Mouse (Mus musculus) liver, embryonic 13.5 days (tissue): ENCODE data around the gene Ddrgk1. TPM values are rescaled to one million over a fixed set of nuclear protein-coding genes. Genes with fewer than 3 reads are reported as not detected.
"Not testable (repeated sequence)": the region's sequence is repeated elsewhere in the genome, so short reads cannot be mapped to it uniquely, and the experiment has no call there.

Experiments
- ATAC-seq: fragments of 200-750 bp; cut with Nextera tagmentation; 2 replicates; pipeline ENCODE4 v1.8.0; 2017; ENCODE audit warnings: low read depth, mild to moderate bottlenecking, moderate number of reproducible peaks, moderate library complexity
- DNase-seq: peaks from one replicate; pipeline ENCODE4 v3.0.0; 2022
- H3K27ac ChIP-seq: fragments of 300-500 bp; sonication (generic); 2 replicates; pipeline ENCODE4 v1.5.1; 2015; ENCODE audit warnings: moderate library complexity, mild to moderate bottlenecking, inconsistent platforms
- H3K27me3 ChIP-seq: fragments of 300-500 bp; sonication (generic); 2 replicates; pipeline ENCODE4 v1.6.1; 2015; ENCODE audit warnings: mild to moderate bottlenecking, inconsistent platforms
- H3K36me3 ChIP-seq: fragments of 300-500 bp; sonication (generic); 2 replicates; pipeline ENCODE4 v1.6.1; 2015; ENCODE audit warnings: mild to moderate bottlenecking, inconsistent platforms
- H3K4me1 ChIP-seq: fragments of 300-500 bp; sonication (generic); replicated peaks from 2 replicates; pipeline ENCODE4 v1.6.1; 2015; ENCODE audit warnings: inconsistent platforms
- H3K4me2 ChIP-seq: fragments of 300-500 bp; sonication (generic); 2 replicates; pipeline ENCODE4 v1.6.1; 2015; ENCODE audit warnings: inconsistent platforms, mild to moderate bottlenecking, moderate library complexity
- H3K4me3 ChIP-seq: fragments of 300-500 bp; sonication (generic); replicated peaks from 2 replicates; pipeline ENCODE4 v1.5.1; 2015; ENCODE audit warnings: mild to moderate bottlenecking, inconsistent platforms
- H3K9ac ChIP-seq: fragments of 300-500 bp; sonication (generic); 2 replicates; pipeline ENCODE4 v1.6.1; 2015; ENCODE audit warnings: mild to moderate bottlenecking, inconsistent platforms
- H3K9me3 ChIP-seq: fragments of 300-500 bp; sonication (generic); replicated peaks from 2 replicates; pipeline ENCODE4 v1.6.1; 2016; ENCODE audit warnings: inconsistent platforms
- WGBS: fragments of 180-500 bp; shearing (Covaris S2); methylation state at CpG from one replicate; pipeline ENCODE4 v1.1.7; 2015; ENCODE audit not compliant: insufficient replicate concordance; 5-methylcytosine and 5-hydroxymethylcytosine counted together
- polyA plus RNA-seq: library from polyadenylated mRNA; unstranded; fragments of >200 nt; fragmentation: Nextera tagmentation; extraction: Ambion mirVana; gene quantifications from 2 replicates; pipeline ENCODE4 v1.2.1, GENCODE M21; 2015

Gene Ddrgk1
- polyA plus RNA-seq, 1 experiment from 2014 or later = 41.7 TPM

- not testable (repeated sequence) for H3K9ac ChIP-seq, H3K27ac ChIP-seq, H3K9me3 ChIP-seq, ATAC-seq, DNase-seq, H3K4me3 ChIP-seq, H3K27me3 ChIP-seq, H3K4me2 ChIP-seq
- 69% methylated on average over 6 of the region's 6 CpGs for WGBS
- Histone ChIP-seq H3K4me1 (peaks cover 12% of the 10 kb centered on the region), H3K36me3 (peaks cover 22% of the 10 kb centered on the region)
Measured at GRCm38 (mm10) chr2:130649028-130649427, 15.4 kb downstream of the Ddrgk1 start.

GRCm38 (mm10) chr2:130645198-130645597 is 19.3 kb downstream of the Ddrgk1 start:
- Histone ChIP-seq H3K4me1 (peaks cover 18% of the 10 kb centered on the region), H3K9me3 (no peaks in the 10 kb centered on the region), H3K27me3 (peaks cover 20% of the 10 kb centered on the region), H3K36me3 (0 out of 2 replicates have a peak, but pooled peaks cover 5% of the 10 kb centered on the region), H3K4me3 (no peak overlapping the region), H3K27ac (no peak overlapping the region), H3K9ac (no peak overlapping the region), H3K4me2 (no peak overlapping the region)
- DNase-seq = no peak
- 58% methylated on average over 4 of the region's 4 CpGs for WGBS
- no peak for ATAC-seq

- WGBS = 2% methylated on average over 40 of the region's 40 CpGs
- Histone ChIP-seq H3K27ac (no peak within 1 kb of the TSS), H3K27me3 (peaks cover 42% of the 10 kb centered on the region), H3K4me3 (peak within 1 kb of the TSS; percentile 69), H3K9me3 (no peaks in the 10 kb centered on the region), H3K9ac (peak within 1 kb of the TSS; percentile 82), H3K4me2 (peak within 1 kb of the TSS; percentile 98), H3K36me3 (0 out of 2 replicates have a peak, but pooled peaks cover 5% of the 10 kb centered on the region), H3K4me1 (peaks cover 27% of the 10 kb centered on the region)
- DNase-seq (peak; percentile 93), ATAC-seq (peak; percentile 97)
Measured at GRCm38 (mm10) chr2:130642684-130643369, 21.6 kb downstream of the Ddrgk1 start, which contains the start of gene Lzts3. TSS of gene Lzts3 (minus strand) at chr2:130642803.

GRCm38 (mm10) chr2:130642197-130642660 is 22.2 kb downstream of the Ddrgk1 start:
- peak overlapping the region; percentile 98 for H3K4me2 ChIP-seq
- no peak overlapping the region for H3K27ac ChIP-seq
- DNase-seq = no peak
- H3K4me3 ChIP-seq = peak overlapping the region; percentile 69
- peaks cover 28% of the 10 kb centered on the region for H3K4me1 ChIP-seq
- H3K9ac ChIP-seq = peak overlapping the region; percentile 82
- H3K9me3 ChIP-seq = no peaks in the 10 kb centered on the region
- WGBS = 3% methylated on average over 16 of the region's 27 CpGs
- 0 out of 2 replicates have a peak, but pooled peaks have one; percentile 0 for ATAC-seq
- 0 out of 2 replicates have a peak, but pooled peaks cover 5% of the 10 kb centered on the region for H3K36me3 ChIP-seq
- H3K27me3 ChIP-seq = peaks cover 48% of the 10 kb centered on the region

- no peak overlapping the region for H3K9ac ChIP-seq
- no peak for ATAC-seq
Measured at GRCm38 (mm10) chr2:130641351-130642025, 23.0 kb downstream of the Ddrgk1 start.

GRCm38 (mm10) chr2:130639276-130639675 is 25.2 kb downstream of the Ddrgk1 start:
- peaks cover 48% of the 10 kb centered on the region for H3K4me1 ChIP-seq
- H3K9me3 ChIP-seq = no peaks in the 10 kb centered on the region
- no peak overlapping the region for H3K4me2 ChIP-seq
- no peak for ATAC-seq
- no peak overlapping the region for H3K4me3 ChIP-seq
- H3K9ac ChIP-seq = no peak overlapping the region
- H3K36me3 ChIP-seq = no peaks in the 10 kb centered on the region
- no peak for DNase-seq
- no peak overlapping the region for H3K27ac ChIP-seq
- WGBS = 63% methylated on average over 6 of the region's 6 CpGs
- peaks cover 77% of the 10 kb centered on the region for H3K27me3 ChIP-seq

More at GRCm38 (mm10) chr2:130641351-130642025, 23.0 kb downstream of the Ddrgk1 start:
- 62% methylated on average over 6 of the region's 6 CpGs for WGBS
- peaks cover 55% of the 10 kb centered on the region for H3K27me3 ChIP-seq
- DNase-seq = no peak
- no peaks in the 10 kb centered on the region for H3K9me3 ChIP-seq
- H3K36me3 ChIP-seq = no peaks in the 10 kb centered on the region
- H3K4me1 ChIP-seq = peaks cover 28% of the 10 kb centered on the region
- H3K4me2 ChIP-seq = peak overlapping the region; percentile 98
- H3K27ac ChIP-seq = no peak overlapping the region
- H3K4me3 ChIP-seq = peak overlapping the region; percentile 69; the same call in 1 of the 2 replicates

- no peak for ATAC-seq
- no peak overlapping the region for H3K27ac ChIP-seq
- peak overlapping the region; percentile 28 for H3K4me2 ChIP-seq
- 33% methylated on average over 16 of the region's 16 CpGs for WGBS
- H3K27me3 ChIP-seq = peaks cover 88% of the 10 kb centered on the region
- no peak for DNase-seq
- H3K9ac ChIP-seq = no peak overlapping the region
- H3K36me3 ChIP-seq = no peaks in the 10 kb centered on the region
- H3K9me3 ChIP-seq = no peaks in the 10 kb centered on the region
- H3K4me1 ChIP-seq = peaks cover 44% of the 10 kb centered on the region
- H3K4me3 ChIP-seq = no peak overlapping the region
Measured at GRCm38 (mm10) chr2:130638101-130638611, 26.3 kb downstream of the Ddrgk1 start.

- Histone ChIP-seq H3K27ac (no peak overlapping the region), H3K27me3 (peaks cover 85% of the 10 kb centered on the region), H3K4me1 (peaks cover 31% of the 10 kb centered on the region), H3K9me3 (no peaks in the 10 kb centered on the region), H3K4me2 (peak overlapping the region; percentile 58), H3K9ac (peak overlapping the region; percentile 36; the same call in 1 of the 2 replicates), H3K4me3 (peak overlapping the region; percentile 25), H3K36me3 (no peaks in the 10 kb centered on the region)
- no peak for DNase-seq
- WGBS = 12% methylated on average over 21 of the region's 21 CpGs
- ATAC-seq = peak; percentile 37; the same call in 1 of the 2 replicates
Measured at GRCm38 (mm10) chr2:130635847-130636246, 28.6 kb downstream of the Ddrgk1 start.

- 5% methylated on average over 38 of the region's 38 CpGs for WGBS
- Histone ChIP-seq H3K9ac (peak overlapping the region; percentile 29; the same call in 1 of the 2 replicates), H3K4me2 (peak overlapping the region; percentile 58), H3K27ac (no peak overlapping the region), H3K27me3 (peaks cover 76% of the 10 kb centered on the region), H3K36me3 (no peaks in the 10 kb centered on the region), H3K4me1 (peaks cover 31% of the 10 kb centered on the region), H3K9me3 (no peaks in the 10 kb centered on the region), H3K4me3 (peak overlapping the region; percentile 41)
- no peak for DNase-seq
- ATAC-seq = no peak
Measured at GRCm38 (mm10) chr2:130634739-130635411, 29.6 kb downstream of the Ddrgk1 start.

GRCm38 (mm10) chr2:130634006-130634738 is 30.3 kb downstream of the Ddrgk1 start:
- Histone ChIP-seq H3K4me2 (peak overlapping the region; percentile 58; the same call in 1 of the 2 replicates), H3K9ac (no peak overlapping the region; the same call in 1 of the 2 replicates)
- WGBS = 21% methylated on average over 11 of the region's 14 CpGs

More at GRCm38 (mm10) chr2:130634006-130634738, 30.3 kb downstream of the Ddrgk1 start:
- Histone ChIP-seq H3K27ac (no peak overlapping the region), H3K4me1 (peaks cover 31% of the 10 kb centered on the region), H3K9me3 (no peaks in the 10 kb centered on the region), H3K27me3 (peaks cover 70% of the 10 kb centered on the region), H3K4me3 (peak overlapping the region; percentile 41), H3K36me3 (no peaks in the 10 kb centered on the region)
- no peak for ATAC-seq
- no peak for DNase-seq
